Mouse (Mus musculus): ENCODE measurements around the gene Entpd7.
A peak's percentile ranks its signal among the peaks of the same experiment; 100 is the strongest.

DNA sequence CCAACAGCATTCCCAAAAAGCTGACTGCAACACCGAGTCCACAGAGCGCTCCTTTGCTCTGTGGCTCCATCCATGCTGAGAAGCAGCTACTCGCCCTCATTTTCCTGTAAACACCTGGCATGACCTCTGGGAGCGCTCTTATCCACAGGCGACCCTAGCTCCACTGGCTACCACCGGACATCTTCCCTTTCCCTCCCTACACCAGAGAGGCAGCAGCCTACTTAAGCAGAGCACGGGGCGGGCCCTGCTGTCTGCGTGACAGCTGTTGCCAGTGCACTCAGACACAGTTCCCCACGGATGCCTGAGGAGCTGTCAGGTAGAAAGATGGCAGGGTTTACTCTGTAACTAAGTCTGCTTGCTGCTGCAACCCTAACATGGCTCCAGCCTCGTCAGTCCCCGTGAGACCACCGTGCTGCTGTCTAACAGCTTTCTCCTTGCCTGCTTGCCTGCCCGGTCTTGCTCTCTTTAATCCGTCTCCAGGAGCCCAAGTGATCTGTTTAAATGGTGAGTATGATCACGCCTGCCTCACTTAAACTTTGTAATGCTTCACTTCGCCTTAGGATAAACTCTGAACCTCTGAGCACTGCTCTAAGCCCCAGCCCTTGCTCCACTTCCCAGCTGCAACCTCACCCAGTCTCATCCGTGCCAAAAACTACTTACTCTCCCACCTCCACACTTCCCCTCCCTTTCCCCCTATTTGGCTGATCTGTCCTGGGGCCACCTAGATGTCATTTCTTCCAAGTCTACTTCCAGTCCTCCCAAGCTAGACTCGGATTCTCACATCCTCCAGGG lies 27.1 kb upstream of the Entpd7 start:
- TF ChIP-seq CTCF (IDR thresholded peaks at IDR 0.05; ENCODE audit: borderline replicate concordance, insufficient read depth, low read depth, low read length): peak; percentile 35; the same call in 1 of the 2 replicates
- TF ChIP-seq POLR2A (IDR thresholded peaks at IDR 0.05; ENCODE audit: borderline replicate concordance, insufficient read depth, low read length): no peak
